Mouse (Mus musculus) intestine, embryonic 15.5 days (tissue): ENCODE measurements at regions not wholly inside any gene's neighbourhood (a gene's known extent, or its start where the extent isn't known, plus 50 kb on each side); places are given as distances from the start of the nearest gene placed in this dataset.

Source experiments
- ATAC-seq: fragments of 200-750 bp; cut with Nextera tagmentation; 2 replicates; pipeline ENCODE4 v1.8.0; 2017; ENCODE audit warnings: moderate TSS enrichment, moderate library complexity
- H3K27ac ChIP-seq: fragments of 300-500 bp; sonication (generic); 2 replicates; pipeline ENCODE4 v1.5.1; 2015; ENCODE audit warnings: mild to moderate bottlenecking, inconsistent platforms
- H3K27me3 ChIP-seq: fragments of 300-500 bp; sonication (generic); replicated peaks from 2 replicates; pipeline ENCODE4 v1.6.1; 2015; ENCODE audit warnings: inconsistent platforms
- H3K36me3 ChIP-seq: fragments of 300-500 bp; sonication (generic); 2 replicates; pipeline ENCODE4 v1.6.1; 2015; ENCODE audit warnings: inconsistent platforms
- H3K4me1 ChIP-seq: fragments of 300-500 bp; sonication (generic); replicated peaks from 2 replicates; pipeline ENCODE4 v1.6.1; 2015; ENCODE audit warnings: inconsistent platforms
- H3K4me2 ChIP-seq: fragments of 300-500 bp; sonication (generic); replicated peaks from 2 replicates; pipeline ENCODE4 v1.6.1; 2015; ENCODE audit warnings: mild to moderate bottlenecking, inconsistent platforms
- H3K4me3 ChIP-seq: fragments of 300-500 bp; sonication (generic); replicated peaks from 2 replicates; pipeline ENCODE4 v1.5.1; 2015; ENCODE audit warnings: inconsistent platforms
- H3K9ac ChIP-seq: fragments of 300-500 bp; sonication (generic); 2 replicates; pipeline ENCODE4 v1.6.1; 2015; ENCODE audit warnings: inconsistent platforms
- H3K9me3 ChIP-seq: fragments of 300-500 bp; sonication (generic); 2 replicates; pipeline ENCODE4 v1.6.1; 2016; ENCODE audit warnings: inconsistent platforms
- WGBS: fragments of 180-500 bp; shearing (Covaris S2); methylation state at CpG from one replicate; pipeline ENCODE4 v1.1.7; 2015; 5-methylcytosine and 5-hydroxymethylcytosine counted together

DNA sequence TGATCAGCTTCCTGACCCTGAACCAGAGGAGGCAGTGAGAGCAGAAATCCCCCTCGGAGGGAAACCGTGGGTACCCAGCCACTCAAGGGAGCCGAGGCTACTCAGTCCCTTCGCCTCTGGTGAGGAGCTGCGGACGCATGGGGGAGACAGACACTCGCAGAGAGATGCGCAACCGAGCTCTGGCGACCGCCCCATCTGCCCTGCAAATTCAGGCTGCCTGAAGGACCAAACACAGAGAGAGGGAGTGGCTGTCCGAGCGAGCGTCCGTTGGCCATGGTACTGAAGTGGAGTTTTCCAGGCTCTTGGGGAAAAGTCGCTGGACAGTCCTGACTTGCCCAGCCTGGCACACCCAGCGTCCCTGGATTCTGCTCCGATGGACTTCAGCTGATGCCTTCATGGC is 95.2 kb downstream of the Mrm1 start:
- no peaks in the 10 kb centered on the region for H3K36me3 ChIP-seq
- H3K4me2 ChIP-seq, result no peak overlapping the region
- no peaks in the 10 kb centered on the region for H3K9me3 ChIP-seq
- H3K27me3 ChIP-seq, result 0 out of 2 replicates have a peak, but pooled peaks cover 4% of the 10 kb centered on the region
- H3K9ac ChIP-seq, result no peak overlapping the region
- no peak overlapping the region for H3K4me3 ChIP-seq
- no peak overlapping the region for H3K27ac ChIP-seq
- ATAC-seq, result no peak; the same call in 1 of the 2 replicates
- H3K4me1 ChIP-seq, result no peaks in the 10 kb centered on the region
- WGBS, result 3% methylated on average over 18 of the region's 18 CpGs

DNA sequence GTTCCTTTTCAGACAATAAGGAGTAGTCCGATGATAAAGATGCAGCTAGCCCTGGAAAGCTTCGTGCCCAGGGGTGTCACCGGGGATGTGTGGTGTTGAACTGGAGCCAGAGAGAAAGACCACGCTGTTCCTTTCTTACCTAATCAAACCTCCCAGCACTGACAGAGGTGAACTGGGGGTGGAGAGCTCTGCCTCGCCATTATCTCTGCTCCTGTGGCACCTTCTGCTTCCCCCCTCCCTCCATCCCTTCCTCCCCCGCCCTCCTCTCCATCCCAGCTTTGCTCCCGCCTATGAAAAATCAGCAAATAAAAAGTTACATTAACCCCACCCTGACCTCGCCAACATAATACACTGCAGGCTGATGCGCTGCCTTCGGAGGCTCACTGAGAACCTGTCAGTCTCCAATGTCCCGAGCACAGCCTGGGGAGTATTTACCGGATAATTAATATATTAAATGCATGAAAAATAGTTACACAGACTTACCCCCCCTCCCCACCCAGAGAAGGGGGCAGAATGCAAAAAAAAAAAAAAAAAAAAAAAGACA is 96.6 kb downstream of the Mrm1 start:
- no peaks in the 10 kb centered on the region for H3K9me3 ChIP-seq
- ATAC-seq, result no peak
- WGBS, result 54% methylated on average over 12 of the region's 12 CpGs

DNA sequence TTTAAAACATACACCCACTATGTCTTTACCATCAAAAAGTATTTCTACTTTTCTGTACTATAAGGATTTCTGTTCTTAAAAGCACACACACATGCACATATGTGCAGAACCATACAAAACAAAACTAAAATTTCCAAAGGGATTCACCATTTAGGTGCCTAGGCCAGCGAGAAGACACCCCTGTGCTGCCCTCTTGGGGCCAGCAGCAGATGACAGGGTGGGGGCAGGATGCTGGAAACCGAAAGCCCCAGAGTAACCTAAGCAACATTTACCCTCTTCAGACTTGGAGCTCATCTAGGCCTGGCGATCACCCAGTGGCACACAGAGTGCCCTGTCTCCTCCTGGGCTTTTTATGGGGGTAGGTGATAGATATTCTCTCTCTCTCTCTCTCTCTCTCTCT is 97.3 kb downstream of the Mrm1 start:
- whole genome bisulfite sequencing, result 27% methylated on average over 3 of the region's 3 CpGs
- Histone ChIP-seq H3K4me1 (no peaks in the 10 kb centered on the region), H3K4me2 (no peak overlapping the region), H3K4me3 (no peak overlapping the region), H3K9ac (no peak overlapping the region), H3K36me3 (no peaks in the 10 kb centered on the region), H3K27ac (no peak overlapping the region), H3K27me3 (0 out of 2 replicates have a peak, but pooled peaks cover 4% of the 10 kb centered on the region), H3K9me3 (no peaks in the 10 kb centered on the region)
- no peak for ATAC-seq

More for the DNA sequence above, 96.6 kb downstream of the Mrm1 start:
- Histone ChIP-seq H3K27me3 (0 out of 2 replicates have a peak, but pooled peaks cover 4% of the 10 kb centered on the region), H3K4me1 (no peaks in the 10 kb centered on the region), H3K27ac (no peak overlapping the region), H3K9ac (no peak overlapping the region), H3K36me3 (no peaks in the 10 kb centered on the region), H3K4me3 (no peak overlapping the region), H3K4me2 (no peak overlapping the region)

DNA sequence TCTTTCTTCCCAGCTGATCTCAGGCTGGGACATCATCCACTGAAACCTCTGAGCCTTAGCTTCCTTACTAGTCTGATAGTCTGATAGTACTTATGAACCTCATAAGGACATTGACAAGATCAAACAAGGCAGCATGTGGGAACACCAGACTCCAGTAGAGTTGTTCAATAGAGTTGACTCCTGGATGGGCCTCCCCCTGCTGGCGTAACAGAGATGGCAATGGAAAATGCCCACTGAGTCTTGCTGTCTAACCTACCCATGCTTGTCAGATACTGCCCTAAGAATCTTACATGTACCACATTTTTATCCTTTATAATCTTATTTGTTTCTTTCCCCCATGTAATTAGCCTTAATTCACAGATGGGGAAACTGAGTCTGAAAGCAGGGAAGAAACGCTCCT is 98.2 kb downstream of the Mrm1 start:
- no peaks in the 10 kb centered on the region for H3K9me3 ChIP-seq
- no peak overlapping the region for H3K4me3 ChIP-seq
- 0 out of 2 replicates have a peak, but pooled peaks cover 4% of the 10 kb centered on the region for H3K27me3 ChIP-seq
- ATAC-seq, result no peak
- H3K27ac ChIP-seq, result no peak overlapping the region
- no peaks in the 10 kb centered on the region for H3K36me3 ChIP-seq
- H3K9ac ChIP-seq, result no peak overlapping the region
- WGBS, result 64% methylated on average over 2 of the region's 2 CpGs
- H3K4me2 ChIP-seq, result no peak overlapping the region
- H3K4me1 ChIP-seq, result no peaks in the 10 kb centered on the region

DNA sequence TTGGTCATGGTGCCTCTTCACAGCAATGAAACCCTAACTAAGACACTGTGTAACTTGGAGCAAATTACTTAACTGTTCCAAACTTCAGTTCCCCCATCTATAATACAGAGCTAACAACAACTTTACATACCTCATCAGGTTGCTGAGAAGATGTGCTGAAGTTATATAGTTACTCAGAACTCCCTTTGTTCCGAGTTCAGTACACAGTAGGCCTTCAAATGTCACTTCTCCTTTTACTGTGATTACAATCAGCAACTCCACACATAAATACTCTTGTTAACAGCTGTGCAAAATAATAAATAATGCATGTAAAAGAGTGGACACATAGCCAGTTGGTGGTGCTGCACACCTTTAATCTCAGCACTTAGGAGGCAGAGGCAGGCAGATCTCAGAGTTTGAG is 99.5 kb downstream of the Mrm1 start:
- Histone ChIP-seq H3K4me1 (no peaks in the 10 kb centered on the region), H3K4me3 (no peak overlapping the region), H3K9ac (no peak overlapping the region), H3K36me3 (no peaks in the 10 kb centered on the region), H3K27ac (no peak overlapping the region), H3K4me2 (no peak overlapping the region), H3K9me3 (no peaks in the 10 kb centered on the region), H3K27me3 (0 out of 2 replicates have a peak, but pooled peaks cover 4% of the 10 kb centered on the region)
- WGBS, result 73% methylated on average over 1 of the region's 1 CpGs
- no peak for ATAC-seq

DNA sequence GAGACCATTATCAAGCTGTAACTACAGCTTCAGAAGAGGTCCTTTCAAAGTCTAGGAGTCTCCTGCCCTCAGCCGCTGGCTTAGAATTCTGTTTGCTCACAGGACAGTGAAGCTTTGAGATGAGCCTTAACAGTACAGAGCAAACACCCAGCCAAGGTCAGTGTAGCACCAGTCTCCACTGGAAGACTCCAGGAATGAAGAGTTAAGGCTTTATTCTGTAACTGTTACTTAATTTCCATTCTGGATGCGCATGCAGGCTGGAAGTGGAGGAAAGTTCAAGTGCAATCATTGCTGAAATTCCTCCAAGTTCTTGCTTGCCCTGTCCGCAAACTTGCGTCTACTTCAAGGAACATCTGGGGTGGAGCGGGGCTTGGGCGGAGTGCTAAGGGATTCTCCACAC is 106.6 kb downstream of the Mrm1 start:
- Histone ChIP-seq H3K36me3 (no peaks in the 10 kb centered on the region), H3K27me3 (no peaks in the 10 kb centered on the region; the same call in 1 of the 2 replicates), H3K9me3 (no peaks in the 10 kb centered on the region), H3K4me3 (no peak overlapping the region), H3K27ac (no peak overlapping the region), H3K9ac (no peak overlapping the region), H3K4me2 (no peak overlapping the region), H3K4me1 (no peaks in the 10 kb centered on the region)
- WGBS, result 79% methylated on average over 6 of the region's 6 CpGs
- ATAC-seq, result no peak

DNA sequence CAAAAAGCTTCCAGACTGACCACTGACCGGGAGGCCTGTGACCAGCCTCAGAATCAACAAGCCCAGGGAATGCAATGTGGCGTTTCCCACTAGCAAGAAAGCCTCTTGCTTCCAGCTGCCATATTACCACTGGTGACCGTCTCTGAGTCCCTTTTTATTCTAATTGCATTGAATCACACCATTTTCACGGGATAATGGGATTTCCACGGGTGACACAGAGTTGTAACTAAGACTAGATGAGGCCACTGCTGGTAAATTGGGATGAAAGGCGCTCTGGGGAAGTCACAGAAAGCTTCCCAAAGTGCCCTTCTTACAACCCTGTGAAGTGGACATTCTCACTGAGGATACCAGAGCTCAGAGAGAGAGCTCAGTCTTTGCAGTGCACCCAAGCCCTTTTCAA is 107.4 kb downstream of the Mrm1 start:
- Histone ChIP-seq H3K4me3 (no peak overlapping the region), H3K4me2 (no peak overlapping the region), H3K9ac (no peak overlapping the region), H3K27me3 (no peaks in the 10 kb centered on the region; the same call in 1 of the 2 replicates), H3K36me3 (no peaks in the 10 kb centered on the region), H3K27ac (no peak overlapping the region), H3K4me1 (peaks cover 2% of the 10 kb centered on the region), H3K9me3 (no peaks in the 10 kb centered on the region)
- no peak for ATAC-seq
- WGBS, result 60% methylated on average over 6 of the region's 6 CpGs

DNA sequence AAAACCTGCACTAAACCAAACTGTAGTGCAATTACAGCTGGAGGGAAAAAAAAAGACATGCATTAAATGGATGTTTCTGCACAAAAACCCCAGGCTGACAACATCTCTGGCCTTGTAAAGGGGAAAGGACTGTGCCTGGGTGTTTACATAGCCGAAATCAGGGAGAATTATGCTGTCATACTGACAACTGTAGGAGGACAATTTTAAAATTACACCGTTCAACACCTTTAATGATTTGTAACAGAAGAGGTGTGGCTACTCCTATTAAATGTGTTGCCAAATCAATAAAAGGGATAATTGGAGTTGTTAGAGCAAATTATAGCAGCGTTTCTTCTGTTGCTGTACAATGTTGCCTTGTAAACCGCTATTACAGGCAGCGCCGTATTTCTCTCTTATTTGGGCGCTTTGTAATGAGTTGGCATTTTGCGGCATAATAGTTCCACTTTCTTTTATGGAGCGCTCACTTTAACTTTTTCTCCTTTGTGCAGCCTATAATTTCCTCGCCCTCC is 111.0 kb downstream of the Mrm1 start:
- Histone ChIP-seq H3K27me3 (no peaks in the 10 kb centered on the region; the same call in 1 of the 2 replicates), H3K36me3 (no peaks in the 10 kb centered on the region), H3K4me3 (no peak overlapping the region), H3K4me2 (no peak overlapping the region), H3K27ac (no peak overlapping the region), H3K9me3 (no peaks in the 10 kb centered on the region), H3K9ac (no peak overlapping the region), H3K4me1 (peaks cover 3% of the 10 kb centered on the region)
- ATAC-seq, result no peak
- WGBS, result 70% methylated on average over 10 of the region's 10 CpGs

DNA sequence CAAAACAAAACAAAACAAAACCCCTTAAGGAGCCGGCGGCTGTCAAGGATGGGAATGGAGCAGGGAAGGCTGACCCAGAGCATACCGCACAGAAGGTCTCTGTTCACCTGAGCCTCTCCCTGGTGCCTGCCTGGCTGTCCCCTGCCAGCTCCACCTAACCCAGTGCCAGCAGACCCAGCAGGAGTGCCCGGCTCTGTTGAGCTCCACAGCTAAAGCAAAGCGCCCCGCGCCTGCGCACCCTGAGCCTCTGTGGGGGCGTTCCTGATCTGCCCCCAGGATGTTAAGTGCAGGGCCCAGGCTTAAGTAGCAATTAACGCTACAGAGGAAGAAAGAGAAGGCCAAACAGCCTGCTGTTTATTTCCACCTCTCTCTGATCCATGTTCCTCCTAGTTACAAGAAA is 111.5 kb downstream of the Mrm1 start:
- Histone ChIP-seq H3K27ac (no peak overlapping the region), H3K4me1 (peaks cover 3% of the 10 kb centered on the region), H3K27me3 (no peaks in the 10 kb centered on the region; the same call in 1 of the 2 replicates), H3K4me2 (no peak overlapping the region), H3K36me3 (no peaks in the 10 kb centered on the region), H3K4me3 (no peak overlapping the region), H3K9me3 (no peaks in the 10 kb centered on the region), H3K9ac (no peak overlapping the region)
- WGBS, result 23% methylated on average over 10 of the region's 10 CpGs
- ATAC-seq, result no peak

DNA sequence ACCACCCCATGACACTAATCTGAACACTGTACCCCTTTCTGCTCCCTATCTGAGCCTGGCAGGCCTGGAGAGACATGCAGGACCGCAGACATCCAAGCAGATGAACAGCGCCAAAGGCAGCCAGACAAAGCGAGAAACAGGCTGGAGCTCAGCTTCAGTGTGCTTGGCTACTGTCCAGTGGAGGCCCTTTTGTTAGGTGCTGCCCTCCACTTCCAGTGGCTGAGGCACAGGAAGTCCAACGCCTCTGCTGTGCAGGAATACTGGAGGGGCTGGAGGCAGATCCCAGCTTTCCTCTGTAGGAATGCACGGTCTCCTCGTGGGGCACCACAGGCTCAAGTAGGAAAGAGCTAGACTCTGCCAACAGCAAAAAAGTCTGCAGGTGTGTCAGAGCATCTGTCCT is 112.6 kb downstream of the Mrm1 start:
- no peak overlapping the region for H3K9ac ChIP-seq
- H3K4me3 ChIP-seq, result no peak overlapping the region
- ATAC-seq, result no peak
- H3K4me2 ChIP-seq, result no peak overlapping the region
- peaks cover 4% of the 10 kb centered on the region for H3K4me1 ChIP-seq
- no peaks in the 10 kb centered on the region; the same call in 1 of the 2 replicates for H3K27me3 ChIP-seq
- no peaks in the 10 kb centered on the region for H3K36me3 ChIP-seq
- H3K9me3 ChIP-seq, result no peaks in the 10 kb centered on the region
- WGBS, result 40% methylated on average over 6 of the region's 6 CpGs
- H3K27ac ChIP-seq, result no peak overlapping the region

DNA sequence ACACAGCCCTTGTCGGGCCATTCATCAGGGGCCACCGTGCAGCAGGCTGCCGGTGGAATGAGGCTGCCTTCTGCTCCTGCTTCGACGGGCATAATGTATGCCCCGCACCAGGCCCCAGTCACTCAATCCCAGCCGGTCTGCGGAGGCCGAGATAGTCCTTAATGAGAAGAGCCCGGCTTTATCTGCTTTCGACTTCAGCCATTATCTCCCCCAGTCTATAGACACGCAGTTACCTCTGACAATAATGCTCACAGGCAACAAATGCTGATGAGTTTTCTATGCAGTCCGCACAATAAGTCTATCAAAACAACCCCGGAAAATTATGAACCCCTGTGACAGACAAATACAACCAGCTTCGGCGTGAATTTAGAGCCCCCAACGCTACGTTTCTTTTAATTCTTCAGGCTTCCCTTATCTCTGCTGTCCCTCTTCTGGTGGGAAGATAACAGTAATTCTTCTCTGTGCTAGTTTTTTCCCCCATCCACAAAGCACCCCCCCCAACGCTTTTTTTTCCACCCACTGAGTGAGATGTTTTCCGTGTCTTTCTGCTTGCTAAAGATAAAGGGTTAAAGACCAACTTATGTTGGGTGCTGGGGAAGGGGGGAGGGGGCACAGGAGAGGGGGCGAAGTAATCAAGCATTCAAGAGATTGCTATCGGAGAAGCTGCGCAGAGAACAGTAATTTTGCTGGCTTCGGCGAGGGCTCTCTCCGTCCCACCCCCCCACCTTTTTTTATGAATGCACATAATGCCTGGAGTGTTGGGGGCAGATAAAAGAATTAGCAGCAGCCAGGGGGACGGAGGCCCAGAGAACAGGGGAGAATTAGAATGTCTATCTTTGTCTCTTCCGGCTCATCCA is 117.8 kb downstream of the Mrm1 start:
- no peak overlapping the region for H3K27ac ChIP-seq
- H3K27me3 ChIP-seq, result peaks cover 6% of the 10 kb centered on the region
- H3K9me3 ChIP-seq, result no peaks in the 10 kb centered on the region
- H3K9ac ChIP-seq, result no peak overlapping the region
- H3K4me3 ChIP-seq, result no peak overlapping the region
- peak overlapping the region; percentile 33 for H3K4me2 ChIP-seq
- H3K4me1 ChIP-seq, result peaks cover 7% of the 10 kb centered on the region; the same call in 1 of the 2 replicates
- no peaks in the 10 kb centered on the region for H3K36me3 ChIP-seq
- ATAC-seq, result no peak
- 8% methylated on average over 28 of the region's 28 CpGs for WGBS

DNA sequence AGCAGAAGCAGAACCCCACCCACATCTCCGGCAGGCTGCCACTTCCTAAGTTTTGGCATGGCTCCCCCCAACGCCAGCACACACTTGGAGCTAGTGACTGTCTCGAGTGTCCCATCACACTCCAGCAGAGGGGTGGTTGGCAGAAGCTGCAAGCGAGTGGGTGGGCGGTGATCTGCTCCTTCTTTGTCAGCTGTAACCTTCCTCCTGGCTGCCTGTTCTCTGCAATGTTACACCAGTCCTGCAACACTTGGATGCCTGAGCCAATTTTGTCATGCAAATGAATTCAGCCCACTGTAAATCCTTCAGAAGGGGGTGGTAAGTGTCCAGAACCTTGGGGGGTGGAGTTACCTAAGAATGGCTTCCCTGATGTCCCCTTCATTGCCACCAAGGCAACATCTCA is 121.8 kb downstream of the Mrm1 start:
- no peak overlapping the region for H3K27ac ChIP-seq
- WGBS, result 47% methylated on average over 5 of the region's 5 CpGs
- no peak for ATAC-seq
- H3K4me3 ChIP-seq, result no peak overlapping the region
- H3K36me3 ChIP-seq, result no peaks in the 10 kb centered on the region
- H3K4me1 ChIP-seq, result peaks cover 7% of the 10 kb centered on the region; the same call in 1 of the 2 replicates
- peaks cover 6% of the 10 kb centered on the region for H3K27me3 ChIP-seq
- no peak overlapping the region for H3K4me2 ChIP-seq
- H3K9me3 ChIP-seq, result no peaks in the 10 kb centered on the region
- H3K9ac ChIP-seq, result no peak overlapping the region
